Mouse (Mus musculus) megakaryocyte, embryonic 14.5 days (primary cell): ENCODE data around the gene Them7.

Experiments
- FLI1 ChIP-seq: IDR thresholded peaks from 2 replicates; pipeline ENCODE4 v1.6.1; 2012; ENCODE audit warnings: low read length, inconsistent platforms, mixed read lengths
- GATA1 ChIP-seq: IDR thresholded peaks from 3 replicates; pipeline ENCODE4 v1.6.1; 2012; ENCODE audit warnings: mixed read lengths, low read length, inconsistent platforms, borderline replicate concordance

DNA sequence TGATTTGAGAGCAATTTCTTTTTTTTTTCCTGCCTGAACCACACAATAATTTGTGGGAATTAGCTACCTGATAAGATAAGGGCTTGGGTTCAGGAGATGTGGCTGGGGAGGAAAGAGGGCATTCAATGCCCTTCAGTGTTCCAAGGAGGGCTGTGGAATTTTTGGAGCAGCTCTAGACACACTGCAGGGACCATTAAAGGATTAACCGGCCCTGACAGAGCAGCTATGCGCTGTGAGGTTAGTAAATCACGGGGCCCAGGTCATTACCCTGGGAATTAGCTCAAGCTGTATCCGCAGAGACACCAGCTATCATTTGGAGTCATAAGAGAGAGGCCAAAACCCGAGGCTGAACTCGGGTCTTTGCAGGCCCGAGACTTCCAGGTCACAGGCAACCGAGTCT lies 24.0 kb upstream of the Them7 start:
- TF ChIP-seq FLI1 (no peak), GATA1 (no peak)
